Comparison of ENCODE assay signal across 8 mouse cellular contexts in the genomic region with DNA sequence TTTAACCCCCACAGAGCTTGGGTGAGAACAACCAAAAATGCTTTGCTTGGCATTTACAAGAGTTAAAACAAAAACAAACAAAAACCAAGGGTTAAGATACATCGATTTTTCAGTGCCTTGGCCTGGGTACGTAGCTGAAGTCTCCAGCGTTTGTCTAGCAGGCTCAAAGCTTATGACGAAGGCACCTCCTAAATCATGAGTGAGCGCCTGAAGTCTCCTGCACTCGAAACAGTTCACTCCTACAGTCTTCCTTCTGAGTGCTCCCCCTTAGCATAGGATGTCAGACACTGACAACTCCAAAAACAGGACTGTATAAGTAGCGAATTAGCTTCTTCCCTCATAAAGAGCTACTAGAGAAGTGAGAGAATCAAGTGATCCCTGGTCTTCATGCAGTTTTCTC. TPM values are rescaled to one million over a fixed set of nuclear protein-coding genes. Genes with fewer than 3 reads are reported as not detected.
DNase-seq lines count a peak whose midpoint lies in the region; ATAC-seq and TF ChIP-seq lines count a peak whose summit lies in the region.

No protein-coding gene starts in this region.

- no peak for DNase-seq in gastrocnemius, adult 2 months
- no peak for DNase-seq in gastrocnemius, adult 8-10 months (ENCODE audit: low spot score in 2 of 2)
- peak; percentile 3 for DNase-seq in forebrain, embryonic 14.5 days (ENCODE audit: low spot score)
- DNase-seq in liver, embryonic 14.5 days (ENCODE audit: low read depth in 3 of 3, low spot score in 3 of 3): no peak
- DNase-seq in thymus, postnatal 10 days (ENCODE audit: low spot score in 2 of 2): no peak
- no peak for DNase-seq in T-cell, adult 2 months (ENCODE audit: low spot score)
- no peak for DNase-seq in right cerebral cortex, adult 2 months (ENCODE audit: low spot score in 2 of 2)

- TF ChIP-seq POLR2A in ES-Bruce4 (IDR thresholded peaks at IDR 0.05; ENCODE audit: insufficient read depth, low read length): no peak

- 44% methylated on average over 7 of the region's 7 CpGs for WGBS in forebrain, embryonic 14.5 days
- WGBS in liver, embryonic 14.5 days (ENCODE audit: insufficient replicate concordance): 43% methylated on average over 7 of the region's 7 CpGs

- peak overlapping the region; percentile 85 for H3K4me3 ChIP-seq in gastrocnemius, adult 2 months
- H3K4me3 ChIP-seq in ES-Bruce4 (ENCODE audit: low read depth, low read length): peak overlapping the region; percentile 91
- H3K4me3 ChIP-seq in forebrain, embryonic 14.5 days (ENCODE audit: low read depth, low read length): peak overlapping the region; percentile 79
- peak overlapping the region; percentile 68 to 87; a peak in 3 of 4 replicates for H3K4me3 ChIP-seq in liver, embryonic 14.5 days (ENCODE audit: insufficient read depth in 1 of 2, low read depth in 2 of 2, low read length in 2 of 2)

- H3K9ac ChIP-seq in ES-Bruce4 (ENCODE audit: low read depth, poor library complexity, severe bottlenecking): peak overlapping the region; percentile 61
- H3K9ac ChIP-seq in forebrain, embryonic 14.5 days (ENCODE audit: low read length): peak overlapping the region; percentile 64
- H3K9ac ChIP-seq in liver, embryonic 14.5 days (replicated peaks): no peak overlapping the region

- ATAC-seq in forebrain, embryonic 14.5 days: no peak
- ATAC-seq in liver, embryonic 14.5 days (ENCODE audit: insufficient read depth): no peak

- no peaks in the 10 kb centered on the region for H3K27me3 ChIP-seq in ES-Bruce4 (ENCODE audit: control insufficient read depth, insufficient read depth, low read length, poor library complexity, severe bottlenecking)
- no peaks in the 10 kb centered on the region for H3K27me3 ChIP-seq in forebrain, embryonic 14.5 days (replicated peaks; ENCODE audit: control insufficient read depth, insufficient read depth, low read length)
- H3K27me3 ChIP-seq in liver, embryonic 14.5 days (ENCODE audit: control insufficient read depth, insufficient read depth, low read length): no peaks in the 10 kb centered on the region

- TF ChIP-seq CTCF in gastrocnemius, adult 2 months (IDR thresholded peaks at IDR 0.05): no peak
- TF ChIP-seq CTCF in ES-Bruce4 (IDR thresholded peaks at IDR 0.05; ENCODE audit: low read depth, low read length): no peak
- no peak for TF ChIP-seq CTCF in liver, embryonic 14.5 days (IDR thresholded peaks at IDR 0.05; ENCODE audit: low read depth)

- H3K4me2 ChIP-seq in forebrain, embryonic 14.5 days (ENCODE audit: low read length): peak overlapping the region; percentile 72
- H3K4me2 ChIP-seq in liver, embryonic 14.5 days (ENCODE audit: low read depth): peak overlapping the region; percentile 82

- no peak for TF ChIP-seq EP300 in ES-Bruce4 (IDR thresholded peaks at IDR 0.05; ENCODE audit: insufficient read depth, low read depth, low read length)
- TF ChIP-seq EP300 in liver, embryonic 14.5 days (IDR thresholded peaks at IDR 0.05; ENCODE audit: low read depth): no peak

- intact Hi-C loops in gastrocnemius, adult 2 months (cut with DNase I): no loop called here

- no peaks in the 10 kb centered on the region for H3K4me1 ChIP-seq in ES-Bruce4 (ENCODE audit: control insufficient read depth, insufficient read depth, low read length)
- H3K4me1 ChIP-seq in forebrain, embryonic 14.5 days (ENCODE audit: control insufficient read depth, insufficient read depth, low read length): peaks cover 8% of the 10 kb centered on the region
- H3K4me1 ChIP-seq in liver, embryonic 14.5 days (replicated peaks; ENCODE audit: control insufficient read depth in 2 of 2, insufficient read depth in 2 of 2, low read length in 1 of 2): peaks cover 3 to 6% of the 10 kb centered on the region in 2 experiments; a peak in 2 of 4 replicates

- peaks cover 12% of the 10 kb centered on the region for H3K36me3 ChIP-seq in ES-Bruce4 (ENCODE audit: control insufficient read depth, insufficient read depth, low read length, poor library complexity, severe bottlenecking)
- H3K36me3 ChIP-seq in forebrain, embryonic 14.5 days (ENCODE audit: control insufficient read depth, insufficient read depth, low read length): 0 out of 2 replicates have a peak, but pooled peaks cover 4% of the 10 kb centered on the region
- no peaks in the 10 kb centered on the region for H3K36me3 ChIP-seq in liver, embryonic 14.5 days (replicated peaks; ENCODE audit: control insufficient read depth, insufficient read depth, low read depth)

- H3K27ac ChIP-seq in gastrocnemius, adult 2 months: peak overlapping the region; percentile 93
- peak overlapping the region; percentile 44 for H3K27ac ChIP-seq in ES-Bruce4 (ENCODE audit: insufficient read depth, low read length)
- no peak overlapping the region; the same call in 1 of the 2 replicates for H3K27ac ChIP-seq in forebrain, embryonic 14.5 days (ENCODE audit: low read depth, low read length)
- H3K27ac ChIP-seq in liver, embryonic 14.5 days: no peak overlapping the region

- no peaks in the 10 kb centered on the region for H3K9me3 ChIP-seq in ES-Bruce4 (replicated peaks; ENCODE audit: control insufficient read depth, insufficient read depth, low read length, poor library complexity, severe bottlenecking)
- no peaks in the 10 kb centered on the region for H3K9me3 ChIP-seq in forebrain, embryonic 14.5 days (replicated peaks; ENCODE audit: control insufficient read depth, low read length)
- H3K9me3 ChIP-seq in liver, embryonic 14.5 days (ENCODE audit: control insufficient read depth, low read length): no peaks in the 10 kb centered on the region

RNA-seq across cellular contexts. Expression of a gene that starts 1.1 kb away (rescaled TPM):
- total RNA-seq in gastrocnemius, adult 2 months (2021): 10 to 100 TPM; 57.9 to 80.9 TPM
- 10 to 100 TPM; 64.1 to 73.9 (median 67.9) TPM for total RNA-seq in gastrocnemius, adult 8-10 months (2022)
- polyA plus RNA-seq in ES-Bruce4 (2011; ENCODE audit: insufficient read depth, insufficient read length, low read depth, missing spikeins): 223 and 224 TPM in 2 replicates
- 138 and 144 TPM in 2 replicates for polyA plus RNA-seq in forebrain, embryonic 14.5 days (2014; fragmentation: Nextera tagmentation; extraction: Ambion mirVana)
- 13.8 and 22.6 TPM in 2 replicates for polyA plus RNA-seq in liver, embryonic 14.5 days (2012; rRNA removed)
- 70.8 and 75.6 TPM in 2 replicates for polyA plus RNA-seq in liver, embryonic 14.5 days (2014; fragmentation: Nextera tagmentation; extraction: Ambion mirVana)

Comparison
In these comparisons a context has a peak if more than half of its experiments do, and no peak if none do; other contexts are left out.
1. H3K27ac ChIP-seq: peak in gastrocnemius, adult 2 months (single experiment) and ES-Bruce4 (single experiment); none in forebrain, embryonic 14.5 days (single experiment) and liver, embryonic 14.5 days (single experiment).
2. Peak in every context shown above with its lines, with median percentiles within 50 percentile points of each other: H3K4me3 ChIP-seq.